Mouse (Mus musculus) adipose tissue, adult 10 weeks (tissue): ENCODE measurements around the gene Col1a2. TPM values are rescaled to one million over a fixed set of nuclear protein-coding genes. Genes with fewer than 3 reads are reported as not detected.

Source experiments
- polyA plus RNA-seq: library from polyadenylated mRNA; stranded (reverse); fragments of 350-450 nt; fragmentation: Illumina TruSeq; extraction: RNeasy Lipid Tissue Mini Kit (QIAGEN cat#74804); gene quantifications from one replicate; pipeline ENCODE4 v1.2.3, GENCODE M21; 2014; ENCODE audit warnings: low read depth, low replicate concordance

Col1a2 gene
- 279 TPM for polyA plus RNA-seq

GRCm38 (mm10) chr6:4504603-4505131 lies at the start of gene Col1a2:
Col1a2 (plus strand) TSS chr6:4504814.

Other genes starting within 250 kb of the Col1a2 start
- gene Casd1, start 96.0 kb downstream of the Col1a2 start, polyA plus RNA-seq, result 22.5 TPM
- 45.8 TPM for gene Sgce, start 242.4 kb downstream of the Col1a2 start, polyA plus RNA-seq
- gene Peg10, start 242.5 kb downstream of the Col1a2 start, polyA plus RNA-seq, result 1.4 TPM